Mouse (Mus musculus) cortical plate, adult 2 months (tissue): Measurements from ENCODE around the gene Baiap2.

Experiments
- CTCF ChIP-seq: fragments of 200-500 bp; IDR thresholded peaks from 2 replicates; pipeline ENCODE4 v1.5.1; 2011; ENCODE audit warnings: mild to moderate bottlenecking, control low read depth, low read length; ENCODE audit not compliant: insufficient read depth; ENCODE audit errors: extremely low read depth
- POLR2A ChIP-seq: fragments of 200-500 bp; IDR thresholded peaks from 2 replicates; pipeline ENCODE4 v1.6.1; 2011; ENCODE audit warnings: mild to moderate bottlenecking, low read length, control low read depth; ENCODE audit not compliant: insufficient read depth; ENCODE audit errors: extremely low read depth

- TF ChIP-seq CTCF (no peak), POLR2A (no peak)
Measured at GRCm38 (mm10) chr11:119937772-119938502, 4.6 kb upstream of the Baiap2 start.
